Mouse (Mus musculus) lung, postnatal 0 days (tissue): ENCODE measurements at regions not wholly inside any gene's neighbourhood (a gene's known extent, or its start where the extent isn't known, plus 50 kb on each side); places are given as distances from the start of the nearest gene placed in this dataset.

Experiments used
- CTCF ChIP-seq: IDR thresholded peaks from 2 replicates; pipeline ENCODE4 v1.5.1; 2016; ENCODE audit warnings: antibody characterized with exemption, mild to moderate bottlenecking
- EP300 ChIP-seq: IDR thresholded peaks from 2 replicates; pipeline ENCODE4 v1.6.1; 2016; ENCODE audit warnings: antibody characterized with exemption, mild to moderate bottlenecking, control low read depth

DNA sequence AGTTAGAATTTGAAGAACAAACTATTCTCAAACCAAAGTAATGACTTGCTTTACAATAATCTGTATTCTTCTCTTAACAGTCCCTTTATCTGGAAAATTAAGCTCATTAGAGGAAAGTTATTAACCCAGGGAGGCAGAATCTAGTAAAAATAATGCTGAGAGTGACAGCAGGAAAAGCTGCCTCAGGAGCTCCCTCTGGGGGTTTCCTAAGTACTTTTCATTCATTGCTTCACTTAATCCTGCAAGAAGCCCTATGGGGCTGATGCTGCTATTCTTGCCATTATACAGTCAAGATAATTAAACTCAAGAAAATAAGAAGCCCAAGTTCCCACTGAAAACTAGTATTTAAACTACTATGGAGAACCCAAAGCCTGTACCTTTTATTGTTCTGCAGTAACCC is 3563.9 kb upstream of the Gm7489 start:
- no peak for TF ChIP-seq EP300
- TF ChIP-seq CTCF: no peak
